Mouse (Mus musculus) central nervous system, embryonic 11.5 days (tissue): ENCODE measurements around the gene Zfp583. TPM values are rescaled to one million over a fixed set of nuclear protein-coding genes. Genes with fewer than 3 reads are reported as not detected.

Experiments used
- polyA plus RNA-seq: library from polyadenylated mRNA; depleted of rRNA; stranded (reverse); fragments of >200 nt; gene quantifications from 2 replicates; pipeline ENCODE4 v1.2.3, GENCODE M21; 2012; rRNA removed

Zfp583 gene
- 6.1 and 7.8 TPM in 2 replicates for polyA plus RNA-seq

GRCm38 (mm10) chr7:6331233-6331956 is at the start of gene Zfp583:
TSS of gene Zfp583 (minus strand) at chr7:6331285.

GRCm38 (mm10) chr7:6363047-6363488 is 32.0 kb upstream of the Zfp583 start, which contains the start of gene Zfp78:
TSS of gene Zfp78 (plus strand) at chr7:6363280.

GRCm38 (mm10) chr7:6343501-6344071 is 12.5 kb upstream of the Zfp583 start, which contains the start of gene Gm3854:
TSS of gene Gm3854 (plus strand) at chr7:6343759.

GRCm38 (mm10) chr7:6285842-6286705 is 45.0 kb downstream of the Zfp583 start, which contains the start of gene Zfp667:
TSS of gene Zfp667 (plus strand) at chr7:6286579.

Other genes starting within 250 kb of the Zfp583 start
- 36.1 and 39.3 TPM in 2 replicates for gene Zfp787, start 175.3 kb downstream of the Zfp583 start, polyA plus RNA-seq
- gene Zfp444, start 159.1 kb downstream of the Zfp583 start, polyA plus RNA-seq: 52.6 and 93.5 TPM in 2 replicates
- gene Galp, start 134.2 kb downstream of the Zfp583 start, polyA plus RNA-seq: not detected in 2 replicates
- not detected in 2 replicates for gene Zscan5b, start 109.0 kb downstream of the Zfp583 start, polyA plus RNA-seq
- gene Epp13, start 78.6 kb downstream of the Zfp583 start, polyA plus RNA-seq: not detected in 2 replicates
- 5.6 and 6.3 TPM in 2 replicates for gene Zfp667, start 44.7 kb downstream of the Zfp583 start, polyA plus RNA-seq
- 2.2 and 2.5 TPM in 2 replicates for gene Gm3854, start 12.5 kb upstream of the Zfp583 start, polyA plus RNA-seq
- 1.5 and 2.3 TPM in 2 replicates for gene Zfp78, start 32.0 kb upstream of the Zfp583 start, polyA plus RNA-seq
- 7.9 and 13.4 TPM in 2 replicates for gene Zfp28, start 52.0 kb upstream of the Zfp583 start, polyA plus RNA-seq
- gene Smim17, start 67.4 kb upstream of the Zfp583 start, polyA plus RNA-seq: 1.1 and 1.9 TPM in 2 replicates
- gene Gm20715, start 79.0 kb upstream of the Zfp583 start, polyA plus RNA-seq: 0.05 and 0.06 TPM in 2 replicates
- 0.02 and 0.06 TPM in 2 replicates for gene Olfr1344, start 107.4 kb upstream of the Zfp583 start, polyA plus RNA-seq
- not detected in 2 replicates for gene Olfr1336, start 124.9 kb upstream of the Zfp583 start, polyA plus RNA-seq
- gene Olfr1346, start 135.8 kb upstream of the Zfp583 start, polyA plus RNA-seq: not detected in 2 replicates
- gene Olfr5, start 155.7 kb upstream of the Zfp583 start, polyA plus RNA-seq: not detected in 2 replicates
- not detected in 2 replicates for gene Olfr1347, start 168.5 kb upstream of the Zfp583 start, polyA plus RNA-seq
- gene Olfr1348, start 177.5 kb upstream of the Zfp583 start, polyA plus RNA-seq: not detected in 2 replicates
- 0.09 TPM in 1 of 2 replicates, not detected in the other for gene Olfr1349, start 191.7 kb upstream of the Zfp583 start, polyA plus RNA-seq
- not detected in 2 replicates for gene Olfr1350, start 233.6 kb upstream of the Zfp583 start, polyA plus RNA-seq